Mouse (Mus musculus) C2C12 (cell line): ENCODE data around the gene Sema7a.

Experiments used
- CTCF ChIP-seq: IDR thresholded peaks from one replicate; pipeline ENCODE4 v1.5.1; 2011; ENCODE audit not compliant: control insufficient read depth, insufficient read depth, insufficient read length
- MAX ChIP-seq: IDR thresholded peaks from one replicate; pipeline ENCODE4 v1.6.1; 2011; ENCODE audit warnings: mild to moderate bottlenecking, control low read depth
- USF1 ChIP-seq: IDR thresholded peaks from one replicate; pipeline ENCODE4 v1.6.1; 2011; ENCODE audit warnings: low read depth, mild to moderate bottlenecking, control low read depth, moderate library complexity

- TF ChIP-seq MAX (no peak), CTCF (no peak), USF1 (no peak)
These were observed 68.6 kb downstream of the Sema7a start for GRCm38 (mm10) chr9:58008336-58009014.
